Mouse (Mus musculus): ENCODE measurements around the gene Ccdc8.

Gene Ccdc8

GRCm38 (mm10) chr7:17010010-17010347, 17.5 kb downstream of the Ccdc8 start:
- DNase-seq (ENCODE audit: inconsistent ontology term): no peak

GRCm38 (mm10) chr7:17011909-17012590, 19.5 kb downstream of the Ccdc8 start:
- no peak for DNase-seq (ENCODE audit: inconsistent ontology term)

GRCm38 (mm10) chr7:17015381-17015780, 22.9 kb downstream of the Ccdc8 start:
- DNase-seq (ENCODE audit: inconsistent ontology term): no peak

GRCm38 (mm10) chr7:17017036-17017435, 24.5 kb downstream of the Ccdc8 start:
- DNase-seq (ENCODE audit: inconsistent ontology term): peak; percentile 95

- DNase-seq (ENCODE audit: inconsistent ontology term): no peak
Measured at GRCm38 (mm10) chr7:17017921-17018320, 25.4 kb downstream of the Ccdc8 start.

- no peak for DNase-seq (ENCODE audit: inconsistent ontology term)
Measured at GRCm38 (mm10) chr7:17019426-17020166, 27.1 kb downstream of the Ccdc8 start.

- no peak for DNase-seq (ENCODE audit: inconsistent ontology term)
Measured at GRCm38 (mm10) chr7:17022176-17022575, 29.7 kb downstream of the Ccdc8 start.

GRCm38 (mm10) chr7:17023701-17024100, 31.2 kb downstream of the Ccdc8 start:
- no peak for DNase-seq (ENCODE audit: inconsistent ontology term)

GRCm38 (mm10) chr7:17024141-17024540, 31.6 kb downstream of the Ccdc8 start:
- no peak for DNase-seq (ENCODE audit: inconsistent ontology term)

GRCm38 (mm10) chr7:17024814-17025504, 32.5 kb downstream of the Ccdc8 start:
- no peak for DNase-seq (ENCODE audit: inconsistent ontology term)

- no peak for DNase-seq (ENCODE audit: inconsistent ontology term)
Measured at GRCm38 (mm10) chr7:17025505-17025894, 33.0 kb downstream of the Ccdc8 start.

- DNase-seq (ENCODE audit: inconsistent ontology term): no peak
Measured at GRCm38 (mm10) chr7:17025896-17026622, 33.6 kb downstream of the Ccdc8 start.

GRCm38 (mm10) chr7:17026710-17027587, 34.4 kb downstream of the Ccdc8 start:
- DNase-seq (ENCODE audit: inconsistent ontology term): no peak

GRCm38 (mm10) chr7:17027588-17028343, 35.3 kb downstream of the Ccdc8 start, which contains the start of gene Ppp5c:
Gene Ppp5c, minus strand, starts transcription at chr7:17027924.
- peak; percentile 95 for DNase-seq (ENCODE audit: inconsistent ontology term)

GRCm38 (mm10) chr7:17028923-17029322, 36.4 kb downstream of the Ccdc8 start:
- no peak for DNase-seq (ENCODE audit: inconsistent ontology term)

GRCm38 (mm10) chr7:17030239-17030638, 37.7 kb downstream of the Ccdc8 start:
- DNase-seq (ENCODE audit: inconsistent ontology term): no peak

- DNase-seq (ENCODE audit: inconsistent ontology term): no peak
Measured at GRCm38 (mm10) chr7:17038018-17038695, 45.6 kb downstream of the Ccdc8 start.

- DNase-seq (ENCODE audit: inconsistent ontology term): no peak
Measured at GRCm38 (mm10) chr7:17039373-17039772, 46.9 kb downstream of the Ccdc8 start.

GRCm38 (mm10) chr7:17045743-17046142, 53.2 kb downstream of the Ccdc8 start:
- DNase-seq (ENCODE audit: inconsistent ontology term): no peak

Measured in Muller cell, postnatal 12 days (primary cell).